Mouse (Mus musculus) large intestine, adult 2 months (tissue): ENCODE results near the gene Hhip. TPM values are rescaled to one million over a fixed set of nuclear protein-coding genes. Genes with fewer than 3 reads are reported as not detected.

ENCODE experiments used
- DNase-seq: peaks from one replicate; pipeline ENCODE4 v3.0.0-alpha.2; 2012; ENCODE audit warnings: low read depth, low spot score
- WGBS: fragments of 180-500 bp; shearing (Covaris S2); methylation state at CpG from one replicate; pipeline ENCODE4 v1.1.7; 2018; 5-methylcytosine and 5-hydroxymethylcytosine counted together
- polyA plus RNA-seq: library from polyadenylated mRNA; depleted of rRNA; stranded (reverse); fragments of >200 nt; gene quantifications from 2 replicates; pipeline ENCODE4 v1.2.3, GENCODE M21; 2012; rRNA removed

Gene Hhip
- 3.8 and 5.3 TPM in 2 replicates for polyA plus RNA-seq

- no peak for DNase-seq
- WGBS: 2% methylated on average over 36 of the region's 56 CpGs
These were observed at the start of gene Hhip for GRCm38 (mm10) chr8:80057198-80058174. Gene Hhip, minus strand, starts transcription at chr8:80058006.

- no peak for DNase-seq
- 84% methylated on average over 2 of the region's 2 CpGs for WGBS
These were observed 29.2 kb upstream of the Hhip start for GRCm38 (mm10) chr8:80087021-80087420.

- DNase-seq: no peak
- 4% methylated on average over 11 of the region's 12 CpGs for WGBS
These were observed 387 bp upstream of the Hhip start for GRCm38 (mm10) chr8:80058193-80058592.

GRCm38 (mm10) chr8:80056331-80057070 is 1.3 kb downstream of the Hhip start:
- 13% methylated on average over 13 of the region's 13 CpGs for WGBS
- no peak for DNase-seq

- WGBS: 13% methylated on average over 10 of the region's 10 CpGs
- no peak for DNase-seq
These were observed 2.0 kb downstream of the Hhip start for GRCm38 (mm10) chr8:80055777-80056176.

- WGBS: 40% methylated on average over 6 of the region's 6 CpGs
- DNase-seq: no peak
These were observed 2.7 kb downstream of the Hhip start for GRCm38 (mm10) chr8:80055094-80055493.

- 18% methylated on average over 4 of the region's 4 CpGs for WGBS
- DNase-seq: no peak
These were observed 3.6 kb downstream of the Hhip start for GRCm38 (mm10) chr8:80054216-80054615.

GRCm38 (mm10) chr8:80052838-80053237 is 5.0 kb downstream of the Hhip start:
- DNase-seq: no peak
- WGBS: 62% methylated on average over 1 of the region's 1 CpGs

- 50% methylated on average over 5 of the region's 5 CpGs for WGBS
- DNase-seq: no peak
These were observed 6.3 kb downstream of the Hhip start for GRCm38 (mm10) chr8:80051494-80051893.

GRCm38 (mm10) chr8:80049256-80050005 is 8.4 kb downstream of the Hhip start:
- 64% methylated on average over 15 of the region's 15 CpGs for WGBS
- DNase-seq: no peak

- no peak for DNase-seq
- 70% methylated on average over 4 of the region's 4 CpGs for WGBS
These were observed 9.6 kb downstream of the Hhip start for GRCm38 (mm10) chr8:80048256-80048655.

GRCm38 (mm10) chr8:80037644-80038253 is 20.1 kb downstream of the Hhip start:
- 56% methylated on average over 4 of the region's 4 CpGs for WGBS
- DNase-seq: no peak

- whole genome bisulfite sequencing: 70% methylated on average over 3 of the region's 3 CpGs
- no peak for DNase-seq
These were observed 25.2 kb downstream of the Hhip start for GRCm38 (mm10) chr8:80032604-80033003.

- no peak for DNase-seq
- 41% methylated on average over 15 of the region's 15 CpGs for WGBS
These were observed 26.2 kb downstream of the Hhip start for GRCm38 (mm10) chr8:80031330-80032293.

- WGBS: 37% methylated on average over 6 of the region's 6 CpGs
- DNase-seq: no peak
These were observed 28.2 kb downstream of the Hhip start for GRCm38 (mm10) chr8:80029631-80030030.

- WGBS: 47% methylated on average over 5 of the region's 5 CpGs
- no peak for DNase-seq
These were observed 37.3 kb downstream of the Hhip start for GRCm38 (mm10) chr8:80020469-80020868.

GRCm38 (mm10) chr8:80015818-80016217 is 42.0 kb downstream of the Hhip start:
- WGBS: 94% methylated on average over 2 of the region's 2 CpGs
- no peak for DNase-seq

GRCm38 (mm10) chr8:80004421-80004820 is 53.4 kb downstream of the Hhip start:
- WGBS: 62% methylated on average over 5 of the region's 5 CpGs
- no peak for DNase-seq
